Mouse (Mus musculus) spleen, adult 2 months (tissue): ENCODE results near the gene Hemgn. TPM values are rescaled to one million over a fixed set of nuclear protein-coding genes. Genes with fewer than 3 reads are reported as not detected.

Source experiments
- DNase-seq, 2 experiments: peaks; one replicate each; pipeline versions ENCODE4 v3.0.0 to v3.0.0-alpha.2; 2012 to 2021; ENCODE audit warnings: low spot score in 2 of 2, low read depth in 1 of 2
- H3K27ac ChIP-seq: fragments of 200-500 bp; 2 replicates; pipeline ENCODE4 v1.5.1; 2012; ENCODE audit warnings: low read length, inconsistent platforms; ENCODE audit not compliant: insufficient read depth
- H3K27me3 ChIP-seq: fragments of 200-500 bp; 2 replicates; pipeline ENCODE4 v1.6.1; 2012; ENCODE audit warnings: mild to moderate bottlenecking, moderate library complexity, low read length, inconsistent platforms; ENCODE audit not compliant: control insufficient read depth, insufficient read depth
- H3K36me3 ChIP-seq: fragments of 200-500 bp; 2 replicates; pipeline ENCODE4 v1.6.1; 2012; ENCODE audit warnings: mild to moderate bottlenecking, low read length, inconsistent platforms; ENCODE audit not compliant: control insufficient read depth, insufficient read depth
- H3K4me1 ChIP-seq: fragments of 200-500 bp; 2 replicates; pipeline ENCODE4 v1.6.1; 2011; ENCODE audit warnings: inconsistent platforms; ENCODE audit not compliant: control insufficient read depth, insufficient read depth, insufficient read length
- H3K4me3 ChIP-seq: fragments of 200-500 bp; 2 replicates; pipeline ENCODE4 v1.5.1; 2011; ENCODE audit warnings: mild to moderate bottlenecking, inconsistent platforms; ENCODE audit not compliant: insufficient read depth, insufficient read length; ENCODE audit errors: extremely low read depth
- CTCF ChIP-seq: fragments of 200-500 bp; IDR thresholded peaks from 2 replicates; pipeline ENCODE4 v1.5.1; 2011; ENCODE audit warnings: mild to moderate bottlenecking, inconsistent platforms; ENCODE audit not compliant: insufficient read depth, insufficient read length, insufficient replicate concordance; ENCODE audit errors: extremely low read depth
- POLR2A ChIP-seq: fragments of 200-500 bp; IDR thresholded peaks from 2 replicates; pipeline ENCODE4 v1.6.1; 2011; ENCODE audit warnings: low read depth, low read length, inconsistent platforms
- WGBS: fragments of 180-500 bp; shearing (Covaris S2); methylation state at CpG from one replicate; pipeline ENCODE4 v1.1.7; 2018; 5-methylcytosine and 5-hydroxymethylcytosine counted together
- polyA plus RNA-seq: library from polyadenylated mRNA; depleted of rRNA; stranded (reverse); fragments of >200 nt; gene quantifications from 2 replicates; pipeline ENCODE4 v1.2.3, GENCODE M21; 2012

The Hemgn gene
- polyA plus RNA-seq, 1 experiment: 9.8 TPM

GRCm38 (mm10) chr4:46445237-46445945 is 32.1 kb upstream of the Hemgn start:
- no peak for DNase-seq
- H3K4me1 ChIP-seq: no peaks in the 10 kb centered on the region; the same call in 1 of the 2 replicates
- no peak overlapping the region for H3K4me3 ChIP-seq
- no peaks in the 10 kb centered on the region for H3K27me3 ChIP-seq
- 79% methylated on average over 9 of the region's 9 CpGs for WGBS
- H3K27ac ChIP-seq: no peak overlapping the region
- TF ChIP-seq CTCF: no peak
- no peak for TF ChIP-seq POLR2A
- no peaks in the 10 kb centered on the region for H3K36me3 ChIP-seq

GRCm38 (mm10) chr4:46442501-46442900 is 29.2 kb upstream of the Hemgn start:
- no peaks in the 10 kb centered on the region for H3K4me1 ChIP-seq
- TF ChIP-seq POLR2A: no peak
- TF ChIP-seq CTCF: no peak
- no peak for DNase-seq
- H3K36me3 ChIP-seq: no peaks in the 10 kb centered on the region
- no peak overlapping the region for H3K27ac ChIP-seq
- no peaks in the 10 kb centered on the region for H3K27me3 ChIP-seq
- no peak overlapping the region for H3K4me3 ChIP-seq
- WGBS: 53% methylated on average over 4 of the region's 4 CpGs

GRCm38 (mm10) chr4:46432339-46433036 is 19.2 kb upstream of the Hemgn start:
- no peak for DNase-seq
- Histone ChIP-seq H3K4me3 (no peak overlapping the region), H3K27me3 (no peaks in the 10 kb centered on the region), H3K4me1 (no peaks in the 10 kb centered on the region), H3K27ac (no peak overlapping the region; the same call in 1 of the 2 replicates), H3K36me3 (no peaks in the 10 kb centered on the region)
- WGBS: 85% methylated on average over 12 of the region's 12 CpGs
- TF ChIP-seq CTCF (no peak), POLR2A (no peak)

- Histone ChIP-seq H3K4me3 (no peak overlapping the region), H3K4me1 (peaks cover 3% of the 10 kb centered on the region; the same call in 1 of the 2 replicates), H3K27me3 (no peaks in the 10 kb centered on the region), H3K27ac (no peak overlapping the region), H3K36me3 (no peaks in the 10 kb centered on the region)
- WGBS: 91% methylated on average over 10 of the region's 10 CpGs
- no peak for DNase-seq
- no peak for TF ChIP-seq POLR2A
- no peak for TF ChIP-seq CTCF
These were observed 15.7 kb upstream of the Hemgn start for GRCm38 (mm10) chr4:46428903-46429499.

GRCm38 (mm10) chr4:46422625-46423024 is 9.3 kb upstream of the Hemgn start:
- Histone ChIP-seq H3K27ac (no peak overlapping the region), H3K27me3 (no peaks in the 10 kb centered on the region), H3K4me3 (no peak overlapping the region), H3K36me3 (no peaks in the 10 kb centered on the region), H3K4me1 (peaks cover 3% of the 10 kb centered on the region; the same call in 1 of the 2 replicates)
- no peak for DNase-seq
- TF ChIP-seq POLR2A: no peak
- TF ChIP-seq CTCF: no peak
- WGBS: 76% methylated on average over 8 of the region's 8 CpGs

- 93% methylated on average over 9 of the region's 9 CpGs for WGBS
- H3K27ac ChIP-seq: no peak overlapping the region
- H3K36me3 ChIP-seq: no peaks in the 10 kb centered on the region
- no peaks in the 10 kb centered on the region for H3K27me3 ChIP-seq
- TF ChIP-seq POLR2A (no peak), CTCF (no peak)
- no peaks in the 10 kb centered on the region for H3K4me1 ChIP-seq
- no peak for DNase-seq
- H3K4me3 ChIP-seq: no peak overlapping the region
These were observed 5.5 kb upstream of the Hemgn start for GRCm38 (mm10) chr4:46418851-46419250.

GRCm38 (mm10) chr4:46417491-46417890 is 4.2 kb upstream of the Hemgn start:
- Histone ChIP-seq H3K4me1 (0 out of 2 replicates have a peak, but pooled peaks cover 2% of the 10 kb centered on the region), H3K36me3 (no peaks in the 10 kb centered on the region), H3K27me3 (no peaks in the 10 kb centered on the region), H3K27ac (no peak overlapping the region), H3K4me3 (no peak overlapping the region)
- TF ChIP-seq CTCF (peak; percentile 3; the same call in 1 of the 2 replicates), POLR2A (no peak)
- peak in 1 of 2 experiments; percentile 12 for DNase-seq
- 55% methylated on average over 3 of the region's 3 CpGs for WGBS
